Comparison of ENCODE assay signal across 8 mouse cellular contexts in genomic region chr2:30048699-30049388, GRCm38 (mm10). TPM values are rescaled to one million over a fixed set of nuclear protein-coding genes. Genes with fewer than 3 reads are reported as not detected.
DNase-seq lines count a peak whose midpoint lies in the region; ATAC-seq and TF ChIP-seq lines count a peak whose summit lies in the region.

Gene Wdr34 (minus strand): TSS chr2:30048881.

- H3K4me1 ChIP-seq in cortical plate, adult 2 months (ENCODE audit: control insufficient read depth, insufficient read depth, low read length) = no peaks in the 10 kb centered on the region; the same call in 1 of the 2 replicates

- peak within 1 kb of the TSS; percentile 67 for H3K4me3 ChIP-seq in cortical plate, adult 2 months (ENCODE audit: insufficient read depth, low read length)

- peak; percentile 90 for ATAC-seq in activated CD4-positive, CD25-positive, alpha-beta regulatory T cell, adult 4 months
- ATAC-seq in inflammation-experienced regulatory T-cells, adult 6 months = peak; percentile 95
- ATAC-seq in megakaryocyte-erythroid progenitor cell, adult 5-6 weeks (replicated peaks; ENCODE audit: low FRiP score, low TSS enrichment, poor library complexity, severe bottlenecking) = peak; percentile 92

- TF ChIP-seq POLR2A in cortical plate, adult 2 months (IDR thresholded peaks at IDR 0.05; ENCODE audit: extremely low read depth, insufficient read depth, low read length) = peak; percentile 70; the same call in 1 of the 2 replicates

- no peak for TF ChIP-seq CTCF in cortical plate, adult 2 months (IDR thresholded peaks at IDR 0.05; ENCODE audit: extremely low read depth, insufficient read depth, low read length)

- intact Hi-C loops in left cerebral cortex, postnatal 10 days (cut with DNase I) = no loop called here

- H3K27ac ChIP-seq in cortical plate, adult 2 months (ENCODE audit: insufficient read depth, low read length) = peak within 1 kb of the TSS; percentile 92

- peak; percentile 98 for DNase-seq in gastrocnemius, postnatal 10 days
- DNase-seq in left cerebral cortex, postnatal 10 days (ENCODE audit: extremely low spot score in 1 of 2, low spot score in 2 of 2) = peak; percentile 97 to 98
- DNase-seq in right cerebral cortex, postnatal 25 days = peak; percentile 97
- peak; percentile 97 to 99 for DNase-seq in urinary bladder, postnatal 4 days (ENCODE audit: low spot score in 2 of 2)

RNA-seq across cellular contexts. Expression of gene Wdr34, which starts in this region (rescaled TPM):
- 1 to 10 TPM in 1 of 2 experiments, under 1 TPM in 1; 0.87 to 1.4 TPM for polyA plus RNA-seq in activated CD4-positive, CD25-positive, alpha-beta regulatory T cell, adult 4 months (2017; shearing (Covaris generic))
- 50.8 and 51.9 TPM in 2 replicates for polyA plus RNA-seq in cortical plate, adult 2 months (2012; rRNA removed)
- 1 to 10 TPM; 4.7 to 5.4 TPM for total RNA-seq in gastrocnemius, postnatal 10 days (2021)
- polyA plus RNA-seq in inflammation-experienced regulatory T-cells, adult 6 months (2017; shearing (Covaris generic)) = 1 to 10 TPM in 2 of 3 experiments, under 1 TPM in 1; 0.59 to 2.1 (median 1.1) TPM
- 10 to 100 TPM; 50.0 to 52.1 TPM for total RNA-seq in left cerebral cortex, postnatal 10 days (2021)
- total RNA-seq in megakaryocyte-erythroid progenitor cell, adult 5-6 weeks (2014; fragmentation: Nextera tagmentation) = 18.8 and 31.6 TPM in 2 replicates
- 8.5 and 14.7 TPM in 2 replicates for total RNA-seq in megakaryocyte-erythroid progenitor cell, adult 5-6 weeks (2017)

Comparison
In these comparisons a context has a peak if more than half of its experiments do, and no peak if none do; other contexts are left out.
1. Peak in every context shown above with its lines: DNase-seq, ATAC-seq, H3K4me3 ChIP-seq and H3K27ac ChIP-seq.
2. RNA of gene Wdr34 (polyA plus RNA-seq): 50.8 to 51.9 TPM in cortical plate, adult 2 months; 0.87 to 1.4 TPM in activated CD4-positive, CD25-positive, alpha-beta regulatory T cell, adult 4 months and 0.59 to 2.1 TPM in inflammation-experienced regulatory T-cells, adult 6 months; every median in the first group is over 10 times any median in the second.